Mouse (Mus musculus): ENCODE results near the gene Itprip. TPM values are rescaled to one million over a fixed set of nuclear protein-coding genes. Genes with fewer than 3 reads are reported as not detected.

Itprip gene
- polyA plus RNA-seq, 1 experiment from 2014 or later: 15.8 TPM

GRCm38 (mm10) chr19:47927032-47927431 is 7.9 kb upstream of the Itprip start:
- no peak for ATAC-seq (ENCODE audit: insufficient number of reproducible peaks, insufficient read depth, low FRiP score, low read depth)

GRCm38 (mm10) chr19:47925819-47926218 is 6.7 kb upstream of the Itprip start:
- Histone ChIP-seq H3K9me3 (ENCODE audit: control insufficient read depth, low read length) (0 out of 2 replicates have a peak, but pooled peaks cover 2% of the 10 kb centered on the region), H3K27ac (replicated peaks in 1 of 2; ENCODE audit: control insufficient read depth in 1 of 2, insufficient read depth in 1 of 2, low read depth in 2 of 2, low read length in 2 of 2) (no peak overlapping the region), H3K27me3 (ENCODE audit: control insufficient read depth, insufficient read depth, low read length) (no peaks in the 10 kb centered on the region), H3K4me1 (ENCODE audit: control insufficient read depth in 2 of 2, insufficient read depth in 2 of 2, low read length in 2 of 2) (peaks cover 0 to 5% of the 10 kb centered on the region in 2 experiments; a peak in 1 of 4 replicates), H3K36me3 (ENCODE audit: control insufficient read depth, insufficient read depth, low read length) (no peaks in the 10 kb centered on the region), H3K4me3 (ENCODE audit: control insufficient read depth in 1 of 2, insufficient read depth in 1 of 2, low read depth in 1 of 2, low read length in 2 of 2) (no peak overlapping the region), H3K9ac (ENCODE audit: low read length) (no peak overlapping the region), H3K4me2 (ENCODE audit: low read length) (no peak overlapping the region)
- ATAC-seq (ENCODE audit: insufficient number of reproducible peaks, insufficient read depth, low FRiP score, low read depth): no peak
- 63% methylated on average over 7 of the region's 7 CpGs for WGBS

More at GRCm38 (mm10) chr19:47927032-47927431, 7.9 kb upstream of the Itprip start:
- Histone ChIP-seq H3K36me3 (ENCODE audit: control insufficient read depth, insufficient read depth, low read length) (no peaks in the 10 kb centered on the region), H3K4me2 (ENCODE audit: low read length) (no peak overlapping the region), H3K4me1 (ENCODE audit: control insufficient read depth in 2 of 2, insufficient read depth in 2 of 2, low read length in 2 of 2) (0 out of 4 replicates have a peak, but pooled peaks cover 0 to 2% of the 10 kb centered on the region in 2 experiments), H3K9me3 (ENCODE audit: control insufficient read depth, low read length) (0 out of 2 replicates have a peak, but pooled peaks cover 2% of the 10 kb centered on the region), H3K9ac (ENCODE audit: low read length) (no peak overlapping the region), H3K4me3 (ENCODE audit: control insufficient read depth in 1 of 2, insufficient read depth in 1 of 2, low read depth in 1 of 2, low read length in 2 of 2) (no peak overlapping the region), H3K27me3 (ENCODE audit: control insufficient read depth, insufficient read depth, low read length) (no peaks in the 10 kb centered on the region), H3K27ac (replicated peaks in 1 of 2; ENCODE audit: control insufficient read depth in 1 of 2, insufficient read depth in 1 of 2, low read depth in 2 of 2, low read length in 2 of 2) (no peak overlapping the region)
- 78% methylated on average over 2 of the region's 2 CpGs for WGBS

GRCm38 (mm10) chr19:47919966-47920375 is 872 bp upstream of the Itprip start:
- ATAC-seq (ENCODE audit: insufficient number of reproducible peaks, insufficient read depth, low FRiP score, low read depth): peak; percentile 58
- H3K27me3 ChIP-seq (ENCODE audit: control insufficient read depth, insufficient read depth, low read length): no peaks in the 10 kb centered on the region
- H3K9ac ChIP-seq (ENCODE audit: low read length): peak overlapping the region; percentile 97
- WGBS: 0% methylated on average over 8 of the region's 8 CpGs
- peak overlapping the region; percentile 95 to 98 for H3K27ac ChIP-seq (replicated peaks in 1 of 2; ENCODE audit: control insufficient read depth in 1 of 2, insufficient read depth in 1 of 2, low read depth in 2 of 2, low read length in 2 of 2)
- H3K36me3 ChIP-seq (ENCODE audit: control insufficient read depth, insufficient read depth, low read length): no peaks in the 10 kb centered on the region
- H3K4me2 ChIP-seq (ENCODE audit: low read length): peak overlapping the region; percentile 84
- H3K4me1 ChIP-seq (ENCODE audit: control insufficient read depth in 2 of 2, insufficient read depth in 2 of 2, low read length in 2 of 2): peaks cover 9 to 40% of the 10 kb centered on the region in 2 experiments
- H3K9me3 ChIP-seq (ENCODE audit: control insufficient read depth, low read length): no peaks in the 10 kb centered on the region
- peak overlapping the region; percentile 88 to 93 for H3K4me3 ChIP-seq (ENCODE audit: control insufficient read depth in 1 of 2, insufficient read depth in 1 of 2, low read depth in 1 of 2, low read length in 2 of 2)

- peak overlapping the region; percentile 95 to 98 for H3K27ac ChIP-seq (replicated peaks in 1 of 2; ENCODE audit: control insufficient read depth in 1 of 2, insufficient read depth in 1 of 2, low read depth in 2 of 2, low read length in 2 of 2)
- under 1% methylated on average over 29 of the region's 29 CpGs for WGBS
- peak overlapping the region; percentile 84 for H3K4me2 ChIP-seq (ENCODE audit: low read length)
- peak overlapping the region; percentile 88 to 93 for H3K4me3 ChIP-seq (ENCODE audit: control insufficient read depth in 1 of 2, insufficient read depth in 1 of 2, low read depth in 1 of 2, low read length in 2 of 2)
- ATAC-seq (ENCODE audit: insufficient number of reproducible peaks, insufficient read depth, low FRiP score, low read depth): peak; percentile 3; the same call in 1 of the 2 replicates
- H3K9me3 ChIP-seq (ENCODE audit: control insufficient read depth, low read length): no peaks in the 10 kb centered on the region
- peak overlapping the region; percentile 97 for H3K9ac ChIP-seq (ENCODE audit: low read length)
- no peaks in the 10 kb centered on the region for H3K36me3 ChIP-seq (ENCODE audit: control insufficient read depth, insufficient read depth, low read length)
- peaks cover 9 to 44% of the 10 kb centered on the region in 2 experiments for H3K4me1 ChIP-seq (ENCODE audit: control insufficient read depth in 2 of 2, insufficient read depth in 2 of 2, low read length in 2 of 2)
- no peaks in the 10 kb centered on the region for H3K27me3 ChIP-seq (ENCODE audit: control insufficient read depth, insufficient read depth, low read length)
Measured at GRCm38 (mm10) chr19:47918455-47919101, 521 bp downstream of the Itprip start.

- 18% methylated on average over 9 of the region's 9 CpGs for WGBS
- peak overlapping the region; percentile 84 for H3K4me2 ChIP-seq (ENCODE audit: low read length)
- H3K4me1 ChIP-seq (ENCODE audit: control insufficient read depth in 2 of 2, insufficient read depth in 2 of 2, low read length in 2 of 2): peaks cover 9 to 44% of the 10 kb centered on the region in 2 experiments
Measured at GRCm38 (mm10) chr19:47918016-47918415, 1.1 kb downstream of the Itprip start.

GRCm38 (mm10) chr19:47917396-47917795 is 1.7 kb downstream of the Itprip start:
- no peak for ATAC-seq (ENCODE audit: insufficient number of reproducible peaks, insufficient read depth, low FRiP score, low read depth)
- peak overlapping the region in 1 of 2 experiments; percentile 95; a peak in 2 of 4 replicates for H3K27ac ChIP-seq (replicated peaks in 1 of 2; ENCODE audit: control insufficient read depth in 1 of 2, insufficient read depth in 1 of 2, low read depth in 2 of 2, low read length in 2 of 2)
- H3K9ac ChIP-seq (ENCODE audit: low read length): peak overlapping the region; percentile 97
- peak overlapping the region; percentile 84 for H3K4me2 ChIP-seq (ENCODE audit: low read length)
- 34% methylated on average over 4 of the region's 4 CpGs for WGBS
- H3K36me3 ChIP-seq (ENCODE audit: control insufficient read depth, insufficient read depth, low read length): no peaks in the 10 kb centered on the region
- no peaks in the 10 kb centered on the region for H3K27me3 ChIP-seq (ENCODE audit: control insufficient read depth, insufficient read depth, low read length)
- peaks cover 9 to 48% of the 10 kb centered on the region in 2 experiments for H3K4me1 ChIP-seq (ENCODE audit: control insufficient read depth in 2 of 2, insufficient read depth in 2 of 2, low read length in 2 of 2)
- no peaks in the 10 kb centered on the region for H3K9me3 ChIP-seq (ENCODE audit: control insufficient read depth, low read length)
- peak overlapping the region; percentile 88 to 93 for H3K4me3 ChIP-seq (ENCODE audit: control insufficient read depth in 1 of 2, insufficient read depth in 1 of 2, low read depth in 1 of 2, low read length in 2 of 2)

More at GRCm38 (mm10) chr19:47918016-47918415, 1.1 kb downstream of the Itprip start:
- peak overlapping the region; percentile 97 for H3K9ac ChIP-seq (ENCODE audit: low read length)
- no peaks in the 10 kb centered on the region for H3K9me3 ChIP-seq (ENCODE audit: control insufficient read depth, low read length)
- peak overlapping the region; percentile 95 to 98 for H3K27ac ChIP-seq (replicated peaks in 1 of 2; ENCODE audit: control insufficient read depth in 1 of 2, insufficient read depth in 1 of 2, low read depth in 2 of 2, low read length in 2 of 2)
- no peaks in the 10 kb centered on the region for H3K27me3 ChIP-seq (ENCODE audit: control insufficient read depth, insufficient read depth, low read length)
- H3K36me3 ChIP-seq (ENCODE audit: control insufficient read depth, insufficient read depth, low read length): no peaks in the 10 kb centered on the region
- ATAC-seq (ENCODE audit: insufficient number of reproducible peaks, insufficient read depth, low FRiP score, low read depth): no peak
- H3K4me3 ChIP-seq (ENCODE audit: control insufficient read depth in 1 of 2, insufficient read depth in 1 of 2, low read depth in 1 of 2, low read length in 2 of 2): peak overlapping the region; percentile 88 to 93

- Histone ChIP-seq H3K4me3 (ENCODE audit: control insufficient read depth in 1 of 2, insufficient read depth in 1 of 2, low read depth in 1 of 2, low read length in 2 of 2) (no peak overlapping the region), H3K27ac (replicated peaks in 1 of 2; ENCODE audit: control insufficient read depth in 1 of 2, insufficient read depth in 1 of 2, low read depth in 2 of 2, low read length in 2 of 2) (no peak overlapping the region), H3K36me3 (ENCODE audit: control insufficient read depth, insufficient read depth, low read length) (peaks cover 12% of the 10 kb centered on the region), H3K9me3 (ENCODE audit: control insufficient read depth, low read length) (no peaks in the 10 kb centered on the region), H3K27me3 (ENCODE audit: control insufficient read depth, insufficient read depth, low read length) (no peaks in the 10 kb centered on the region), H3K4me1 (ENCODE audit: control insufficient read depth in 2 of 2, insufficient read depth in 2 of 2, low read length in 2 of 2) (peaks cover 20 to 62% of the 10 kb centered on the region in 2 experiments), H3K4me2 (ENCODE audit: low read length) (no peak overlapping the region), H3K9ac (ENCODE audit: low read length) (no peak overlapping the region)
- no peak for ATAC-seq (ENCODE audit: insufficient number of reproducible peaks, insufficient read depth, low FRiP score, low read depth)
- WGBS: 74% methylated on average over 4 of the region's 4 CpGs
Measured at GRCm38 (mm10) chr19:47915251-47915650, 3.8 kb downstream of the Itprip start.

Measured in heart, embryonic 14.5 days (tissue).